Mouse (Mus musculus) midbrain, embryonic 11.5 days (tissue): Measurements from ENCODE around the gene Gm10392. TPM values are rescaled to one million over a fixed set of nuclear protein-coding genes. Genes with fewer than 3 reads are reported as not detected.
"Not testable (repeated sequence)": the region's sequence is repeated elsewhere in the genome, so short reads cannot be mapped to it uniquely, and the experiment has no call there.

Experiments
- ATAC-seq: fragments of 200-750 bp; cut with Nextera tagmentation; 2 replicates; pipeline ENCODE4 v1.8.0; 2017; ENCODE audit warnings: moderate TSS enrichment, moderate library complexity; ENCODE audit not compliant: low FRiP score
- DNase-seq: peaks from one replicate; pipeline ENCODE4 v3.0.0; 2015; ENCODE audit warnings: low spot score; ENCODE audit errors: missing footprints
- H3K27ac ChIP-seq: fragments of 300-500 bp; sonication (generic); 2 replicates; pipeline ENCODE4 v1.5.1; 2014; ENCODE audit warnings: low read depth, low read length
- H3K27me3 ChIP-seq: fragments of 300-500 bp; sonication (generic); 2 replicates; pipeline ENCODE4 v1.6.1; 2014; ENCODE audit warnings: mild to moderate bottlenecking, low read length, moderate library complexity, mixed read lengths; ENCODE audit not compliant: control insufficient read depth, insufficient read depth
- H3K36me3 ChIP-seq: fragments of 300-500 bp; sonication (generic); 2 replicates; pipeline ENCODE4 v1.6.1; 2014; ENCODE audit warnings: mild to moderate bottlenecking, low read length, moderate library complexity, mixed read lengths; ENCODE audit not compliant: control insufficient read depth, insufficient read depth
- H3K4me1 ChIP-seq: fragments of 300-500 bp; sonication (generic); 2 replicates; pipeline ENCODE4 v1.6.1; 2014; ENCODE audit warnings: low read length; ENCODE audit not compliant: control insufficient read depth, insufficient read depth
- H3K4me2 ChIP-seq: fragments of 300-500 bp; sonication (generic); 2 replicates; pipeline ENCODE4 v1.6.1; 2014; ENCODE audit warnings: mild to moderate bottlenecking, moderate library complexity
- H3K4me3 ChIP-seq: fragments of 300-500 bp; sonication (generic); 2 replicates; pipeline ENCODE4 v1.5.1; 2014; ENCODE audit warnings: low read depth, low read length
- H3K9ac ChIP-seq: fragments of 300-500 bp; sonication (generic); 2 replicates; pipeline ENCODE4 v1.6.1; 2014; ENCODE audit warnings: low read length
- H3K9me3 ChIP-seq: fragments of 300-500 bp; sonication (generic); 2 replicates; pipeline ENCODE4 v1.6.1; 2016; ENCODE audit warnings: low read length; ENCODE audit not compliant: control insufficient read depth
- WGBS: fragments of 180-500 bp; shearing (Covaris S2); extraction: QIAGEN DNeasy Blood & Tissue Kit; methylation state at CpG from one replicate; pipeline ENCODE4 v1.1.7; 2014; 5-methylcytosine and 5-hydroxymethylcytosine counted together
- polyA plus RNA-seq: library from polyadenylated mRNA; unstranded; fragments of >200 nt; fragmentation: Nextera tagmentation; extraction: Ambion mirVana; gene quantifications from 2 replicates; pipeline ENCODE4 v1.2.1, GENCODE M21; 2014

Gene Gm10392
- 0.10 TPM in 1 of 2 replicates, not detected in the other for polyA plus RNA-seq

DNA sequence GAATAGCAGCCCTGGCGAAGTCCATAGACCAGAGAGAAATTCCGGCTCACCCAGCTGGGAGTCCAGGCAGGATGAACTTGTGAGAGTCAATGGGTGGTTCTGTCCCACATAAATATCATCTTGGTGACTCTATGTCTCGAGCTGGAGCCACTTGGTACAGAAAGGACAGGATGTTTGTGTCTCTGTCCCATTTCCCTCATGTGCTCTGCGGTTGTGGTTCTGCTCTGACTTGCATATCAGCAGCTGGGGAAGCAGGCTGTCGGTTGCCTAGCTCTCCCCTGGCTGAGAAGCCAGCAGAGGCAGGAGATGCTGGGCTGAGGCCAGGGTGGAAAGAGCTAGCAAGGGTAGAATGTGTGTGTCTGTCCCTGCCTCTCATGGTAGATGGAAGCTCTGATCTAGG lies at the start of gene Gm10392:
TSS of gene Gm10392 (minus strand) at position 156 of the 400 bp plus-strand sequence.
- H3K4me2 ChIP-seq: no peak within 1 kb of the TSS
- no peak within 1 kb of the TSS for H3K4me3 ChIP-seq
- 78% methylated on average over 5 of the region's 5 CpGs for WGBS
- no peak within 1 kb of the TSS for H3K9ac ChIP-seq
- H3K4me1 ChIP-seq: peaks cover 22% of the 10 kb centered on the region
- H3K9me3 ChIP-seq: no peaks in the 10 kb centered on the region
- peaks cover 14% of the 10 kb centered on the region for H3K27me3 ChIP-seq
- no peak within 1 kb of the TSS for H3K27ac ChIP-seq
- ATAC-seq: no peak
- DNase-seq: no peak
- no peaks in the 10 kb centered on the region for H3K36me3 ChIP-seq

DNA sequence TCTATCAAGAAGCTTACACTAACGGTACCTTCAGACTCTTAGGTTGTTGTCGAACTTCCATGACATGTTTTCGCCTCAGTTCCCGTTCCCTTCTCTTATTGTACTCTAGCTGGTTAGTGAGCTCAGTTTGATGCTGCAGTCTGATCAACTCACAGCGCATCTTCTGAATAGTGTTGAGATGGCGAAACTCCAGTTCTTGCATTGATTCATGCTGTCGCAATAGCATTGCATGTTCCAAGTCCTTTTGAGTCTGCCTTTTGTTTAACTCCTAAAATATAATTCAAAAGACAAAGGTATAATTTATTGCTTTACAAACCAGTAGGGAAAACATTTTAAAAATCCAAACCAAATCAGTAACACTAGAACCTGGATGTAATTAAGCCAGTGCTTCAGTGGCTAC lies 26.3 kb upstream of the Gm10392 start:
- H3K9me3 ChIP-seq: no peaks in the 10 kb centered on the region
- no peaks in the 10 kb centered on the region for H3K4me1 ChIP-seq
- DNase-seq (no peak), ATAC-seq (no peak)
- H3K4me3 ChIP-seq: no peak overlapping the region
- H3K27me3 ChIP-seq: no peaks in the 10 kb centered on the region
- H3K27ac ChIP-seq: no peak overlapping the region
- no peak overlapping the region for H3K4me2 ChIP-seq
- peaks cover 28% of the 10 kb centered on the region for H3K36me3 ChIP-seq
- no peak overlapping the region for H3K9ac ChIP-seq
- 96% methylated on average over 7 of the region's 7 CpGs for whole genome bisulfite sequencing

- Histone ChIP-seq H3K27me3 (no peaks in the 10 kb centered on the region), H3K9ac (no peak overlapping the region), H3K4me3 (no peak overlapping the region), H3K27ac (no peak overlapping the region), H3K36me3 (no peaks in the 10 kb centered on the region), H3K9me3 (no peaks in the 10 kb centered on the region), H3K4me2 (no peak overlapping the region), H3K4me1 (no peaks in the 10 kb centered on the region)
- no peak for DNase-seq
- ATAC-seq: no peak
- 89% methylated on average over 4 of the region's 4 CpGs for WGBS
These were observed 13.3 kb upstream of the Gm10392 start for GRCm38 (mm10) chr11:77532202-77532846.

GRCm38 (mm10) chr11:77530862-77531261 lies 11.9 kb upstream of the Gm10392 start:
- 95% methylated on average over 2 of the region's 2 CpGs for WGBS
- DNase-seq: no peak
- Histone ChIP-seq H3K4me3 (no peak overlapping the region), H3K9me3 (no peaks in the 10 kb centered on the region), H3K4me2 (no peak overlapping the region), H3K27me3 (no peaks in the 10 kb centered on the region), H3K9ac (no peak overlapping the region), H3K4me1 (no peaks in the 10 kb centered on the region), H3K27ac (no peak overlapping the region), H3K36me3 (no peaks in the 10 kb centered on the region)
- ATAC-seq: no peak

GRCm38 (mm10) chr11:77529644-77530043 lies 10.6 kb upstream of the Gm10392 start:
- Histone ChIP-seq H3K36me3 (no peaks in the 10 kb centered on the region), H3K4me1 (no peaks in the 10 kb centered on the region), H3K4me3 (no peak overlapping the region), H3K4me2 (no peak overlapping the region), H3K9me3 (no peaks in the 10 kb centered on the region), H3K27ac (no peak overlapping the region), H3K9ac (no peak overlapping the region), H3K27me3 (no peaks in the 10 kb centered on the region)
- WGBS: 88% methylated on average over 3 of the region's 3 CpGs
- DNase-seq (no peak), ATAC-seq (no peak)

DNA sequence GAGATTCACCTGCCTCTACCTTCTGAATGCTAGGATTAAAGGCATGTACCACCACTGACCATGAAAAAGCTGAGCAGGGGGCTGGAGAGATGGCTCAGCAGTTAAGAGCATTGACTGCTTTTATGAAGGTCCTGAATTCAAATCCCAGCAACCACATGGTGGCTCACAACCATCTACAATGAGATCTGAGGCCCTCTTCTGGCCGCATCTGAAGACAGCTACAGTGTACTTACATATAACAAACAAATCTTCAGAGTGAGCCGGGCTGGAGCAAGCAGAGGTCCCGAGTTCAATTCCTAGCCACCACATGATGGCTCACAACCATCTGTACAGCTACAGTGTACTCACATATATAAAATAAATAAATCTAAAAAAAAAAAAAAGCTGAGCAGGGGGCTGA lies 9.4 kb upstream of the Gm10392 start:
- ATAC-seq, DNase-seq: not testable (repeated sequence)
- 93% methylated on average over 3 of the region's 3 CpGs for WGBS

DNA sequence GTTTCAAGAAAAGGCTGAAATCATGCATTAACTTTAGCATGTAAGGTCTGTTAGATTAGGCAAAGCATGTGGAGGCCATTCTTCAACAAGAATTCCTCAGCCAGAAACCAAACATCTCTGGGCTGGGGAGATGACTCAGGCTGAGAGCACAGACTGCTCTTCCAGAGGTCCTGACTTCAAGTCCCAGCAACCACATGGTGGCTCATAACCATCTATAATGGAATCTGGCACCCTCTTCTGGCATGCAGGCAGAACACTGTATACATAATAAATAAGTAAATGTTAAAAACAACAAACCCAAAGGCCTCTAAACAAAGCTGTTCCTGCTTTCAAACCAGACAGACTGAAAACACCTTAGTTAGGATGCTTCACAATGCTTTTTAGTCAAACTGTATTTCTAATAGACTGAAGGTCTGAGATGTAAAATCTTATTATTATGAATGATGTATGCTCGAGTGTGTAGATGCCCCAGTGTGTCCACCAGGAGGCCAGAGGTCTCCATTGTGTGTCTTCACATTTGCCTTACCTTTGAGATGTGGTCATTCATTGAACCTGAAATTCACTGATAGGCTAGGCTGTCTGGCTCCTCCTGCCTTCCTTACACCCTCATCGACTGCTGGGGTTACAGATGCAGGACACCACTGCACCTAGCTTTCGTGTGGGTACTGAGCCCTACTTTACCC lies 6.9 kb upstream of the Gm10392 start:
- H3K9me3 ChIP-seq: no peaks in the 10 kb centered on the region
- H3K27ac ChIP-seq: no peak overlapping the region
- no peak overlapping the region for H3K4me3 ChIP-seq
- no peaks in the 10 kb centered on the region for H3K27me3 ChIP-seq
- ATAC-seq: no peak
- no peak overlapping the region for H3K9ac ChIP-seq
- WGBS: 78% methylated on average over 3 of the region's 3 CpGs
- no peak for DNase-seq
- H3K36me3 ChIP-seq: no peaks in the 10 kb centered on the region
- H3K4me2 ChIP-seq: no peak overlapping the region
- H3K4me1 ChIP-seq: no peaks in the 10 kb centered on the region

More for the DNA sequence above, 9.4 kb upstream of the Gm10392 start:
- not testable (repeated sequence) for H3K27ac ChIP-seq, H3K9me3 ChIP-seq, H3K4me1 ChIP-seq, H3K9ac ChIP-seq, H3K36me3 ChIP-seq, H3K4me2 ChIP-seq, H3K27me3 ChIP-seq, H3K4me3 ChIP-seq

DNA sequence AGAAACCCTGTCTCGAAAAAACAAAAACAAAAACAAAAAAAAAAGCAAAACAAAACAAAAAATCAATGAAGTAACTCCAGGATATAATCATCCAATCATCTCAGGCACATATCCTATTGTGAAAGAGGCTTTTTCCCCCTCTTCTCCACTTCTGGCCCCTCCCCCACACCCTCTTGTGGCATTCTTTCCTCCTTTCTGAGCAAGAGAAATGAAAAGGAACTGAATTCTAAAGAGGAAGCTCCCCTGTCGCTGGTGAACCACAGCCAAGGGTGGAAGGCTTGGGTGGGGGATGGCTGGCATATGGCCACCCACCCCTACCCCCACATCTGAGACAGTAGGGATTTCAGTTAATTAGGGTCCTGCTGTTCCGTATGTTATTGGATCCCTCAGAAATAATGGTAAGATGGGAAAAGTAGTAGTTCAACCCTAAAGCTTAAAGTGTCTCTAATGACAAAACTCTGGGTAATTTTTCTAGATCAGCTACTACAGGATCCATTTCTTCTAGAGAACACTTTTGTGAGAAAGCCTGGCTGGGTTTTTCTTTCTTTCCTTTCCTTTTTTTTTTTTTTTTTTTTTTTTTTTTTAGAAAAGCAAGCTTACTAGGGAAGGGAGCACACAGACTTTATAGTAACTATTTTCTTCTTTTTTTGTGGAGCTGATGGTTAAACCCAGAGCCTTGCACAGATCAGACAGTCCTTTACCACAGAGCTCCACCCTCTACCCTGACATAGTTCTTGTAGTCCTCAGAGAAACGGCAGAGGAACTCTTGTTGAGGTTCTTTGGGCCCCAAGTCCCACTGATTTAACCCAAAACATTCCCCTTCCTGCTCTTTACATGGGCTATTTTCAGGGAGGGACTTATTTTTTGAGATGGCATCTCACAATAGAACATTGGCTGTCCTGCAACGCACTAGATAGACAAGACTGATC lies 1.9 kb upstream of the Gm10392 start:
- Histone ChIP-seq H3K4me1 (peaks cover 6% of the 10 kb centered on the region), H3K27me3 (peaks cover 9% of the 10 kb centered on the region), H3K9ac (no peak overlapping the region), H3K4me3 (no peak overlapping the region), H3K27ac (no peak overlapping the region), H3K36me3 (no peaks in the 10 kb centered on the region), H3K4me2 (no peak overlapping the region), H3K9me3 (no peaks in the 10 kb centered on the region)
- ATAC-seq (no peak), DNase-seq (no peak)
- 57% methylated on average over 5 of the region's 5 CpGs for WGBS
